Mouse (Mus musculus) small intestine, adult 2 months (tissue): ENCODE measurements around the gene 4921524J17Rik.

ENCODE experiments used
- CTCF ChIP-seq: fragments of 200-500 bp; IDR thresholded peaks from 2 replicates; pipeline ENCODE4 v1.5.1; 2012; ENCODE audit warnings: low read depth, mild to moderate bottlenecking, control low read depth, inconsistent platforms, low read length, moderate library complexity, mixed read lengths; ENCODE audit not compliant: insufficient replicate concordance, insufficient read length; ENCODE audit errors: extremely low read depth
- POLR2A ChIP-seq: fragments of 200-500 bp; IDR thresholded peaks from 2 replicates; pipeline ENCODE4 v1.6.1; 2012; ENCODE audit warnings: low read depth, mild to moderate bottlenecking, control low read depth, inconsistent platforms, low read length, moderate library complexity

GRCm38 (mm10) chr8:85393199-85393598, 39.4 kb downstream of the 4921524J17Rik start:
- TF ChIP-seq POLR2A (no peak), CTCF (no peak)
